Mouse (Mus musculus): Measurements from ENCODE around the gene Zfp488.

Gene Zfp488

DNA sequence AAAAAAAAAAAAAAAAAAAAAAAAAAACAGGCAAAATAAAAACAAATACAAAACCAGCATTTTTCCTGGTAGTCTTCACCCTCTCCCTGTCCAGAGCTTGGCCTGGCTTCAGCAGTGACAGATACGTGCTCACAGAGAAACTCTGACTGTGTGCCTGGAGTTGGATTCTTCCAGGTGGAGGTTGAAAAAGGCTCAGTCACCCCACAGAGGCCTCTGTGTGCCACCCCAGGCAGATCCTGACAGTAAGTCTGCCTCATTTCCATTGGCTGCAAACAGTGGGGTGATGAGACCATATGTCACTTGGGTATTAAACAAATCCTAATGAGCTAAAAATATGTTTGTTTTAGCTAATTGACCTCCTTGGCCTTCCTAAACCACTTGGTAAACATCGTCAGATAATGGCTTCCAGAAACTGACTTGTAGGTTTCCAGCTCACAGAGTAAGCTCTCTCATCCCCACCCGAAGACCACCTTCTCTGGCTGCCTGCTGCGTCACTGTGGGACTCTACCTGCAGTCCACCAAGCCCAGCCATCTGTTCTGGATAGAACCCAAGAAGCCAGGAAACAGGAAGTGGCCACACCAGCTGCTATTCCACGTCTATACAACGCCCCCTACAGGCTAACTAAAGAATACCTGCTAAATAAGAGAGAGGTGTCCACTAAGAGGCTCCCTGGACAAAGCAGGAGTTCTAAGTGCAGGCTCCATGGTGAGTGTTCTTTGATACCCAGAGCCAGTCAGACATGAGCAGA lies 26.2 kb downstream of the Zfp488 start:
- DNase-seq (ENCODE audit: low read depth, low spot score): no peak

DNA sequence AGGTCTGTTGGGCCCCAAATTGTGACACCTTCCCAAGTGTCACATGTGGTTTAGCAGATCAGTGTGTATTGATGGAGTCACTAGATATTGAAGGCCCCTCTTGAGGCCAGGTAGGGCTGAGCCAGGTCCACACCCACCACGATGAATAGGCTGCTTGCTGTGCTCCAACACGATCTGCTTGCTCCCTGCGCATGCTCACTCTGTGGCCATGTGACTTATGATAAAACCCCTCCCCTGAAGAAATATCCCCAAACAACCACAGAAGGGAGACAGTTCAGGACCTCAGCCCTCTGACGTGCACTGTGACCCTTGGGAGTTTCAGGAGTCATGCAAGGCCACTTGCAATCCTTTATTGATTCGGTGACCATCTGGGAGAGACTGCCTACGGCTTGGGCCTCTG lies 32.4 kb downstream of the Zfp488 start:
- no peak for DNase-seq (ENCODE audit: low read depth, low spot score)

DNA sequence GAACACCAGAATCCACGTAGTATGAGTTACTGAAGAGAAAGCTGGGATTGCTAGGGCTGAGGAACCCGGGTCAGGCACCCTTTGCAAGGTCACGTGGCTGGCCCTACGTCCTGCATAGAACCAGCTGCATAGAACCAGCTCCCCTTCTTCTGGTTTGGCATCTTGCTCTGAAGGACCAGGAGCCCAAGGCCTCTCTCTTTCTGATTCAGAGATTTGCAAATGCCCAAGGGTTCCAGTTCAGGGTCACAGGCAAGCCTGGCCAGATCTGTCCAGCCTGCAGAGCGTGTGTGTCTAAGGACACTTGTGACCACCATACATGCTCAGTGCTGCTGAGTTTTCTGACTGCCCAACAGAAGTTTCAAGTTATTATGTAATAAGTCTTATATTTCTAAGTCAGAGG lies 36.3 kb downstream of the Zfp488 start:
- DNase-seq (ENCODE audit: low read depth, low spot score): no peak

GRCm38 (mm10) chr14:33940739-33941138 lies 37.8 kb downstream of the Zfp488 start, which contains the start of gene Gdf2:
Gene Gdf2 (plus strand): TSS chr14:33941039.
- no peak for DNase-seq (ENCODE audit: low read depth, low spot score)

- DNase-seq (ENCODE audit: low read depth, low spot score): peak; percentile 51
These were observed 39.4 kb downstream of the Zfp488 start for GRCm38 (mm10) chr14:33939117-33939516.

GRCm38 (mm10) chr14:33933778-33934317 lies 44.7 kb downstream of the Zfp488 start:
- peak; percentile 57 for DNase-seq (ENCODE audit: low read depth, low spot score)

DNA sequence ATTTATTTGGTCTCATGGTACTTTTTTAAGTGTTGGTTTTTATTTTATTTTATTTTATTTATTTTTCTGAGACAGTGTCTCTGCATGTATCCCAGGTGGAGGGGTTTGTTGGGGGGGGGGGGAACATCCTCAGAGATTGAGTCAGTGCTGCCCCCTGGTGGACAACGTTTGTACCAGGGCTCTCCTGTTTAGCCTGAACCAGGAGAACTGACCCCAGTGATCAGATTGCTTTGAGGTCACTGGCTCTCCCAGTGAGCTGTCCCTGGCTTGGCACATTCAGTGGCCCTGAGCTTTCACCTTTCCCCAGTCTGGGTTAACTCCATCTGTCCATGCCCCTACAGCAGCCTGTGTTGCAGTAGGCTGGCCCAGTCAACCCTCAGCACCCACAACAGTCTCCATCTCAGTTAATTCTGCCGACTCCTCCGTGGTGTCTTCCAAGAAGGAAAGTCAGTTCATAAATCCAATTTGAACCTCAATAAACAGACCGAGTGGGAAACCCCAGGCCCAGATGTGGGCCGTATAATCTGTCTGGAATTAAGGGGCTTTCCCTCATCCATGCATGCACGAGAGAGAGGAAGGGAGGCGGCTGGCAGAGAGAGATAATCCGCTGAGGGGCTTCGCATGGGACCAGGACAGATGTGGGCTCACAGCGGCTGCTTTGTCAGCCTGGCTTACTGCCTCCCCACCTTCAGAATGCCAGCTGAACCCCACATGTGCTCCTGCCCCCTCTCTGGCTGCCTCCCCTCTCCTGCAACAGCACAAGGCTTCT lies 45.4 kb downstream of the Zfp488 start:
- DNase-seq (ENCODE audit: low read depth, low spot score): peak; percentile 51

GRCm38 (mm10) chr14:33931853-33932252 lies 46.7 kb downstream of the Zfp488 start:
- DNase-seq (ENCODE audit: low read depth, low spot score): no peak

- DNase-seq (ENCODE audit: low read depth, low spot score): no peak
These were observed 55.1 kb downstream of the Zfp488 start, which contains the start of gene Gdf10 for GRCm38 (mm10) chr14:33923168-33924070. Gene Gdf10 (plus strand): TSS chr14:33923587.

GRCm38 (mm10) chr14:33922771-33923167 lies 55.8 kb downstream of the Zfp488 start:
- no peak for DNase-seq (ENCODE audit: low read depth, low spot score)

DNA sequence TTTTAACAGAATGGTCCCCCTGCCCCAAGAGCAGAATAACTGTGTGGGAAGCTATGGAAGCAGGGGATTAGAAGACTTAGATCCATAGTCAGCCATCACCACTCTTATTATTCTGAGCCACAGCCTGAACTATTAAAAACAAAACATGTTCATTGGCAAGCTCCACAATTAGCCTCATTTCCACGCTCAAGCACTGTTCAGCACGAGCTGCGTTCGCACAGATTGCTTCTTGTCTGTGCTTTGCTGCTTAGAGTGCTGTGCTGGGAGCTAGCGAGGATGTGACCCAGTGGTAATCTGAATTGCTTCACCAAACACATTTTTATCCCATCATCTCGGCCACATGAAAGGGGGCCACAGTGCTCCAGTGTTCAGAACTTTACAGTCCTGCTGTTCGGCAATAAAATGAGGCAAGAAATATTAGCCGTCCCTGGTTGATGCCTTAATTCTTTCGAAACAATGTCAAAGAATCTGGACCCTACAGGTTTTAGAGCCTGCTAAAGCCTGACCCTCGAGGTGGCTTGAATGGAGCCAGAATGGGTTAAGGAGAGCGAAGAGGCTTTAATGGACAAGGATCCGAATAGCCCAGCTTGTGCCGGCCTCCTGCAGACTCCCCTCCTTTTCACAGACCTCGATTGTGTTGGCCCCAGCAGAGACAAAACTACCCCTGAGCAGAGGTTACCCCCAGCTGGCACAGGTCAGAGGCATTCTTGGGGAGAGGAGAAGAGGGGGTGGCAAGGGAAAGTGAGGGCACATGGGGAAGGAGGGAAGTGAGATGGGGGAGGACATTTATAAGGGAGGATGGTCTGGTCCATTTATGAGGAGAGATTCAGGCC lies 57.6 kb downstream of the Zfp488 start:
- DNase-seq (ENCODE audit: low read depth, low spot score): no peak
